Mouse (Mus musculus) adrenal gland, postnatal 36 days (tissue): ENCODE data around the gene Olfr319. TPM values are rescaled to one million over a fixed set of nuclear protein-coding genes. Genes with fewer than 3 reads are reported as not detected.
"Not testable (repeated sequence)": the region's sequence is repeated elsewhere in the genome, so short reads cannot be mapped to it uniquely, and the experiment has no call there.

Experiments
- DNase-seq, 2 experiments: peaks; one replicate each; pipeline ENCODE4 v3.0.0; 2021; ENCODE audit warnings: mixed read lengths in 1 of 2
- long read RNA-seq, 2 experiments: library from polyadenylated mRNA; stranded (forward); transcript quantifications; one replicate each; pipeline ENCODE4 v2.0.0; 2021; ENCODE audit warnings: borderline sequencing depth in 2 of 2
- total RNA-seq, 2 experiments: library from RNA; stranded (reverse); gene quantifications; 2 replicates each; pipeline ENCODE4 v1.2.3; 2021

The Olfr319 gene
- not detected for total RNA-seq
- long read RNA-seq, experiment 1: 0 reads
- long read RNA-seq, experiment 2: 0 reads

DNA sequence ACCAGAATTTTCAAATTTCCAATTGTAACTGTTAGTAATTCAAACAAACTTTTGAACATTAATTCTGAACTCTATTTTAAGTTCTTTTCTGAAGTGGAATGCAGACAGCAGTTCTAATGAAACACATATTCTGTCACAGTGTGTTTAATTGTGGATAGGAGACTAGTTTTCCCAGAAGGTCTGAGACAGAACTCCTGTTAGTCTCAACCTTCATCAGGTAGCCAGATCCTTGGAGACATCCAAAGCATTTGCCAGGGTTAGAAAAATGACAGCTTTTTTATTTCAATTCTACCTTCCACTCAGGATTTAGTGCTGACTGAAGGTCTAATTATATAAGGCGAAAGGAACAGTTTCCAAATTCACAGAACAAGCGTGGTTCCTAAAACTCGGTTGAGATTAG lies at the start of gene Olfr319:
Olfr319 (plus strand) TSS at position 301 of the 400 bp plus-strand sequence.
- no peak for DNase-seq

- DNase-seq: no peak
Measured at GRCm38 (mm10) chr11:58655151-58655550, 43.8 kb upstream of the Olfr319 start.

GRCm38 (mm10) chr11:58658596-58658995 lies 40.4 kb upstream of the Olfr319 start, which contains the start of gene Olfr322:
Gene Olfr322 (plus strand): TSS chr11:58658782.
- no peak for DNase-seq

DNA sequence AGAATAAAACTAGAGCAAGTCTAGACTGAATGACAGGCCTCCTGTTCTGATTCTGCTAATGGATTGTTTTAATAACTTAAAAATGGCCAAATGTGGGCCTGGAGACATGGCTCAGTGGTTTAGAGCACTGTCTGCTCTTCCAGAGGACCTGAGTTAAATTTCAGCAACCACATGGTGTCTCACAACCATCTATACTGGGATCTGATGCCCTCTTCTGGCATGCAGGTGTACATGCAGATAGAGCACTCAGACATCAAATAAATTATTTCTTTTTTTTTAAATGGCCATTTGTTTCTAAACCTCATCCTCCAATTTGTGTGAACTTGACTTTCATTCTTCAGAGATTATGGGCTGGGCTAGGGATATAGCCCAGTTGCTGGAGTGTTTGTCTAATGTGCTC lies 29.7 kb upstream of the Olfr319 start:
- no peak for DNase-seq

- DNase-seq: no peak
Measured at GRCm38 (mm10) chr11:58671825-58672224, 27.1 kb upstream of the Olfr319 start.

- DNase-seq: no peak
Measured at GRCm38 (mm10) chr11:58680799-58681198, 18.2 kb upstream of the Olfr319 start, which contains the start of gene Olfr320. Gene Olfr320 (plus strand): TSS chr11:58681099.

DNA sequence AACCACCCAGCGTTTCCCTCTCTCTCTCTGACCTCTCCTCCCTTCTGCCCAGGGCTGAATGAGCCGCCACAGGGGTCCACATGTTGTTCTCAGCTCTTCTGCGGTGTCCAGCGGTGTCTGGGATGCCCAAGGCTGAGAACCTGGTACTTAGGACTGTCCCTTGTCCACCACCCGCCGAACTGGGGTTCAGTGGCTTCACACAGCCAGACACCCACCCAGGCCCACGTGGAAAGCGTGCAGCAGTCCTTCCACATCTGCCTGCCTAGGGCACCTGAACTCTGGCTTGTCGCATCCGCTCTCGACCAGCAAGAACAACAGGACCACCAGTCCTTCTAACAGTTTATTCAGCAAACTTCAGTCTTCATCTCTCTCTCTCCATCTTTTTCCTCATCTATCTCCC lies 10.1 kb downstream of the Olfr319 start:
- DNase-seq: no peak

- DNase-seq: not testable (repeated sequence)
Measured at GRCm38 (mm10) chr11:58717723-58718122, 18.8 kb downstream of the Olfr319 start.

- no peak for DNase-seq
Measured at GRCm38 (mm10) chr11:58719701-58720100, 20.7 kb downstream of the Olfr319 start.

- DNase-seq: no peak
Measured at GRCm38 (mm10) chr11:58723914-58724313, 25.0 kb downstream of the Olfr319 start, which contains the start of gene Olfr318. Gene Olfr318 (minus strand): TSS chr11:58724014.

- not testable (repeated sequence) for DNase-seq
Measured at GRCm38 (mm10) chr11:58727896-58728650, 29.1 kb downstream of the Olfr319 start.

GRCm38 (mm10) chr11:58733372-58733771 lies 34.4 kb downstream of the Olfr319 start:
- DNase-seq: no peak

- no peak for DNase-seq
Measured at GRCm38 (mm10) chr11:58738792-58739262, 39.9 kb downstream of the Olfr319 start, which contains the start of gene Olfr317. Gene Olfr317 (minus strand): TSS chr11:58739212.

DNA sequence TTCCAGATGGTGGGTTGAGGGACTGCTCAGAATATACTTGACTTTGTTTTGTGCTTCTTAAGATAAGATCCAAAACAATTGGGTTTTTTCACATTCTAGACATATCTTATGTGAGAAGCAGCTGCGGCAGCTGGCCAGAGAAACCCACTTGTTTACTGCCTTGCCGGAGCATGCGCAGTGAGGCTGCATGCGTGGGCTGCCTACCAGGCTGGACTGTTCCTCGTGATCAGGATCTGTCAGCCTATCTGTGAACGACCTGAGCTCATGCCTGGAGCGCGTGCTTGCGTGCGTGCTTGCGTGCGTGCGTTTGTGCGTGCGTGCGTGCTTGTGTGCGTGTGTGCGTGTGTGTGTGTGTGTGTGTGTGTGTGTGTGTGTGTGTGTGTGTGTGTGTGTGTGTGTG lies 52.1 kb downstream of the Olfr319 start:
- not testable (repeated sequence) for DNase-seq

DNA sequence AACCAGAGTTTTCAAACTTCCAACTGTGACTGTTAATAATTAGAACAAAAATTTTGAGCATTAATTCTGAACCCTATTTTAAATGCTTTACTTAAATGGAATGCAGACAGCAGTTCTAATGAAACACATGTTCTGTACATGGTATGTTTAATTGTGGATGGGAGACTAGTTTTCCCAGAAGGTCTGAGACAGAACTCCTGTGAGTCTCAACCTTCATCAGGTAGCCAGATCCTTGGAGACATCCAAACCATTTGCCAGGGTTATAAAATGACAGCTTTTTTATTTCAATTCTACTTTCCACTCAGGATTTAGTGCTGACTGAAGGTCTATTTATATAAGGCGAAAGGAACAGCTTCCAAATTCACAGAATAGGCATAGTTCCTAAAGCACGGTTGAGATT lies 53.5 kb downstream of the Olfr319 start, which contains the start of gene Olfr316:
Olfr316 (plus strand) TSS at position 301 of the 400 bp plus-strand sequence.
- DNase-seq: no peak

Other genes with a start within 250 kb of the Olfr319 start
- gene Lypd9, start 246.2 kb upstream of the Olfr319 start, total RNA-seq: not detected
- gene Olfr30, start 236.9 kb upstream of the Olfr319 start, total RNA-seq: not detected
- gene Olfr332, start 206.6 kb upstream of the Olfr319 start, total RNA-seq: not detected
- not detected for gene Olfr331, start 196.6 kb upstream of the Olfr319 start, total RNA-seq
- under 1 TPM in 1 of 2 experiments, not detected in 1; 0.33 TPM for gene Olfr330, start 164.3 kb upstream of the Olfr319 start, total RNA-seq
- 1 to 10 TPM in 1 of 2 experiments, not detected in 1; 1.2 TPM for gene Olfr329-ps, start 152.7 kb upstream of the Olfr319 start, total RNA-seq
- under 1 TPM; 0.17 to 0.26 TPM for gene Olfr328, start 143.5 kb upstream of the Olfr319 start, total RNA-seq
- not detected for gene Olfr224, start 128.6 kb upstream of the Olfr319 start, total RNA-seq
- gene Olfr325, start 121.4 kb upstream of the Olfr319 start, total RNA-seq: not detected
- not detected for gene Olfr324, start 104.0 kb upstream of the Olfr319 start, total RNA-seq
- gene 2210407C18Rik, start 83.1 kb upstream of the Olfr319 start, total RNA-seq: not detected
- gene Olfr323, start 68.7 kb upstream of the Olfr319 start, total RNA-seq: not detected
- not detected for gene Trim58, start 58.7 kb upstream of the Olfr319 start, total RNA-seq
- not detected for gene Olfr322, start 40.4 kb upstream of the Olfr319 start, total RNA-seq
- not detected for gene Olfr320, start 18.1 kb upstream of the Olfr319 start, total RNA-seq
- gene Olfr318, start 24.9 kb downstream of the Olfr319 start, total RNA-seq: not detected
- not detected for gene Olfr317, start 40.0 kb downstream of the Olfr319 start, total RNA-seq
- not detected for gene Olfr316, start 53.6 kb downstream of the Olfr319 start, total RNA-seq
- not detected for gene Olfr315, start 74.0 kb downstream of the Olfr319 start, total RNA-seq
- gene Olfr314, start 83.8 kb downstream of the Olfr319 start, total RNA-seq: not detected
- gene Fam183b, start 102.8 kb downstream of the Olfr319 start, total RNA-seq: 1 to 10 TPM; 1.4 to 2.4 TPM
- not detected for gene Olfr313, start 115.8 kb downstream of the Olfr319 start, total RNA-seq
- not detected for gene Olfr312, start 130.1 kb downstream of the Olfr319 start, total RNA-seq
- gene Olfr311, start 140.1 kb downstream of the Olfr319 start, total RNA-seq: not detected
- 1 to 10 TPM; 3.3 to 3.6 TPM for gene Gm12258, start 148.0 kb downstream of the Olfr319 start, total RNA-seq
- gene 2810021J22Rik, start 168.1 kb downstream of the Olfr319 start, total RNA-seq: 1 to 10 TPM; 4.4 to 6.2 TPM
- 1 to 10 TPM; 3.1 to 3.2 TPM for gene Zfp39, start 205.1 kb downstream of the Olfr319 start, total RNA-seq
- not detected for gene Btnl10, start 218.7 kb downstream of the Olfr319 start, total RNA-seq
- gene Rnf187, start 239.8 kb downstream of the Olfr319 start, total RNA-seq: 100 to 1,000 TPM; 173 to 181 TPM
- gene Hist3h2ba, start 249.8 kb downstream of the Olfr319 start, total RNA-seq: 1 to 10 TPM; 4.5 to 5.8 TPM